Mouse (Mus musculus): Measurements from ENCODE around the gene Zbtb9. TPM values are rescaled to one million over a fixed set of nuclear protein-coding genes. Genes with fewer than 3 reads are reported as not detected.
"Not testable (repeated sequence)": the region's sequence is repeated elsewhere in the genome, so short reads cannot be mapped to it uniquely, and the experiment has no call there.

The Zbtb9 gene
- polyA plus RNA-seq, 1 experiment from 2014 or later: 9.1 TPM

GRCm38 (mm10) chr17:26972107-26972506 lies 860 bp upstream of the Zbtb9 start:
- DNase-seq (ENCODE audit: low spot score) (no peak), ATAC-seq (ENCODE audit: low read depth) (no peak)
- no peaks in the 10 kb centered on the region for H3K9me3 ChIP-seq (ENCODE audit: control insufficient read depth, low read length)
- WGBS: 2% methylated on average over 3 of the region's 3 CpGs
- H3K27me3 ChIP-seq (replicated peaks; ENCODE audit: control insufficient read depth, insufficient read depth, low read length): no peaks in the 10 kb centered on the region
- peaks cover 48% of the 10 kb centered on the region for H3K36me3 ChIP-seq (ENCODE audit: control insufficient read depth, insufficient read depth, low read length)
- H3K9ac ChIP-seq (ENCODE audit: low read depth, low read length): peak overlapping the region; percentile 74
- H3K4me3 ChIP-seq (ENCODE audit: low read depth, low read length): peak overlapping the region; percentile 73
- H3K4me2 ChIP-seq (ENCODE audit: low read depth, low read length): peak overlapping the region; percentile 79
- peaks cover 17% of the 10 kb centered on the region for H3K4me1 ChIP-seq (ENCODE audit: control insufficient read depth, insufficient read depth, low read length)
- peak overlapping the region; percentile 85 for H3K27ac ChIP-seq (replicated peaks; ENCODE audit: low read depth, low read length)

GRCm38 (mm10) chr17:26974547-26974946 lies 1.6 kb downstream of the Zbtb9 start:
- Histone ChIP-seq H3K36me3 (ENCODE audit: control insufficient read depth, insufficient read depth, low read length) (peaks cover 56% of the 10 kb centered on the region), H3K9me3 (ENCODE audit: control insufficient read depth, low read length) (no peaks in the 10 kb centered on the region), H3K4me3 (ENCODE audit: low read depth, low read length) (no peak overlapping the region), H3K4me2 (ENCODE audit: low read depth, low read length) (0 out of 2 replicates have a peak overlapping the region, but pooled peaks have one; percentile 93), H3K4me1 (ENCODE audit: control insufficient read depth, insufficient read depth, low read length) (peaks cover 17% of the 10 kb centered on the region), H3K27ac (replicated peaks; ENCODE audit: low read depth, low read length) (no peak overlapping the region), H3K9ac (ENCODE audit: low read depth, low read length) (no peak overlapping the region), H3K27me3 (replicated peaks; ENCODE audit: control insufficient read depth, insufficient read depth, low read length) (no peaks in the 10 kb centered on the region)
- WGBS: 91% methylated on average over 15 of the region's 15 CpGs
- DNase-seq (ENCODE audit: low spot score) (no peak), ATAC-seq (ENCODE audit: low read depth) (no peak)

GRCm38 (mm10) chr17:26975415-26975814 lies 2.4 kb downstream of the Zbtb9 start:
- Histone ChIP-seq H3K4me3 (ENCODE audit: low read depth, low read length) (no peak overlapping the region), H3K4me2 (ENCODE audit: low read depth, low read length) (no peak overlapping the region), H3K27me3 (replicated peaks; ENCODE audit: control insufficient read depth, insufficient read depth, low read length) (no peaks in the 10 kb centered on the region), H3K9ac (ENCODE audit: low read depth, low read length) (no peak overlapping the region), H3K36me3 (ENCODE audit: control insufficient read depth, insufficient read depth, low read length) (peaks cover 56% of the 10 kb centered on the region), H3K27ac (replicated peaks; ENCODE audit: low read depth, low read length) (no peak overlapping the region), H3K9me3 (ENCODE audit: control insufficient read depth, low read length) (no peaks in the 10 kb centered on the region), H3K4me1 (ENCODE audit: control insufficient read depth, insufficient read depth, low read length) (peaks cover 17% of the 10 kb centered on the region)
- ATAC-seq (ENCODE audit: low read depth) (no peak), DNase-seq (ENCODE audit: low spot score) (no peak)

GRCm38 (mm10) chr17:26977354-26977753 lies 4.4 kb downstream of the Zbtb9 start:
- not testable (repeated sequence) for H3K4me3 ChIP-seq (ENCODE audit: low read depth, low read length)

GRCm38 (mm10) chr17:26979426-26979825 lies 6.5 kb downstream of the Zbtb9 start:
- Histone ChIP-seq H3K9me3 (ENCODE audit: control insufficient read depth, low read length) (no peaks in the 10 kb centered on the region), H3K36me3 (ENCODE audit: control insufficient read depth, insufficient read depth, low read length) (peaks cover 50% of the 10 kb centered on the region), H3K4me1 (ENCODE audit: control insufficient read depth, insufficient read depth, low read length) (no peaks in the 10 kb centered on the region), H3K27me3 (replicated peaks; ENCODE audit: control insufficient read depth, insufficient read depth, low read length) (no peaks in the 10 kb centered on the region), H3K4me3 (ENCODE audit: low read depth, low read length) (no peak overlapping the region), H3K9ac (ENCODE audit: low read depth, low read length) (no peak overlapping the region), H3K4me2 (ENCODE audit: low read depth, low read length) (no peak overlapping the region), H3K27ac (replicated peaks; ENCODE audit: low read depth, low read length) (no peak overlapping the region)
- no peak for DNase-seq (ENCODE audit: low spot score)
- ATAC-seq (ENCODE audit: low read depth): no peak
- WGBS: 79% methylated on average over 2 of the region's 2 CpGs

More at GRCm38 (mm10) chr17:26977354-26977753, 4.4 kb downstream of the Zbtb9 start:
- not testable (repeated sequence) for H3K4me1 ChIP-seq (ENCODE audit: control insufficient read depth, insufficient read depth, low read length); H3K9ac ChIP-seq (ENCODE audit: low read depth, low read length); H3K9me3 ChIP-seq (ENCODE audit: control insufficient read depth, low read length); DNase-seq (ENCODE audit: low spot score); H3K4me2 ChIP-seq (ENCODE audit: low read depth, low read length); H3K27me3 ChIP-seq (replicated peaks; ENCODE audit: control insufficient read depth, insufficient read depth, low read length); H3K27ac ChIP-seq (replicated peaks; ENCODE audit: low read depth, low read length); ATAC-seq (ENCODE audit: low read depth)
- 94% methylated on average over 6 of the region's 6 CpGs for WGBS
- H3K36me3 ChIP-seq (ENCODE audit: control insufficient read depth, insufficient read depth, low read length): peaks cover 52% of the 10 kb centered on the region

GRCm38 (mm10) chr17:26981050-26981449 lies 8.1 kb downstream of the Zbtb9 start:
- ATAC-seq (ENCODE audit: low read depth): no peak
- Histone ChIP-seq H3K9ac (ENCODE audit: low read depth, low read length) (no peak overlapping the region; the same call in 1 of the 2 replicates), H3K4me1 (ENCODE audit: control insufficient read depth, insufficient read depth, low read length) (no peaks in the 10 kb centered on the region), H3K9me3 (ENCODE audit: control insufficient read depth, low read length) (no peaks in the 10 kb centered on the region), H3K4me3 (ENCODE audit: low read depth, low read length) (no peak overlapping the region), H3K4me2 (ENCODE audit: low read depth, low read length) (no peak overlapping the region), H3K36me3 (ENCODE audit: control insufficient read depth, insufficient read depth, low read length) (peaks cover 35% of the 10 kb centered on the region), H3K27ac (replicated peaks; ENCODE audit: low read depth, low read length) (no peak overlapping the region), H3K27me3 (replicated peaks; ENCODE audit: control insufficient read depth, insufficient read depth, low read length) (no peaks in the 10 kb centered on the region)
- no peak for DNase-seq (ENCODE audit: low spot score)
- 70% methylated on average over 2 of the region's 2 CpGs for WGBS

- H3K27me3 ChIP-seq (replicated peaks; ENCODE audit: control insufficient read depth, insufficient read depth, low read length): no peaks in the 10 kb centered on the region
- H3K9ac ChIP-seq (ENCODE audit: low read depth, low read length): no peak overlapping the region
- no peak overlapping the region for H3K4me2 ChIP-seq (ENCODE audit: low read depth, low read length)
- no peaks in the 10 kb centered on the region for H3K9me3 ChIP-seq (ENCODE audit: control insufficient read depth, low read length)
- 92% methylated on average over 4 of the region's 4 CpGs for WGBS
- H3K36me3 ChIP-seq (ENCODE audit: control insufficient read depth, insufficient read depth, low read length): peaks cover 12% of the 10 kb centered on the region
- H3K4me3 ChIP-seq (ENCODE audit: low read depth, low read length): no peak overlapping the region
- ATAC-seq (ENCODE audit: low read depth) (no peak), DNase-seq (ENCODE audit: low spot score) (no peak)
- no peak overlapping the region for H3K27ac ChIP-seq (replicated peaks; ENCODE audit: low read depth, low read length)
- no peaks in the 10 kb centered on the region for H3K4me1 ChIP-seq (ENCODE audit: control insufficient read depth, insufficient read depth, low read length)
Measured at GRCm38 (mm10) chr17:26983382-26983781, 10.4 kb downstream of the Zbtb9 start.

GRCm38 (mm10) chr17:26985503-26986179 lies 12.7 kb downstream of the Zbtb9 start:
- WGBS: 76% methylated on average over 10 of the region's 10 CpGs
- DNase-seq (ENCODE audit: low spot score) (no peak), ATAC-seq (ENCODE audit: low read depth) (no peak)
- H3K9me3 ChIP-seq (ENCODE audit: control insufficient read depth, low read length): no peaks in the 10 kb centered on the region
- H3K4me1 ChIP-seq (ENCODE audit: control insufficient read depth, insufficient read depth, low read length): no peaks in the 10 kb centered on the region
- no peaks in the 10 kb centered on the region for H3K27me3 ChIP-seq (replicated peaks; ENCODE audit: control insufficient read depth, insufficient read depth, low read length)
- H3K9ac ChIP-seq (ENCODE audit: low read depth, low read length): no peak overlapping the region
- H3K4me3 ChIP-seq (ENCODE audit: low read depth, low read length): no peak overlapping the region
- no peak overlapping the region for H3K4me2 ChIP-seq (ENCODE audit: low read depth, low read length)
- H3K36me3 ChIP-seq (ENCODE audit: control insufficient read depth, insufficient read depth, low read length): no peaks in the 10 kb centered on the region
- H3K27ac ChIP-seq (replicated peaks; ENCODE audit: low read depth, low read length): no peak overlapping the region

GRCm38 (mm10) chr17:26990521-26990920 lies 17.6 kb downstream of the Zbtb9 start:
- Histone ChIP-seq H3K4me3 (ENCODE audit: low read depth, low read length) (no peak overlapping the region), H3K4me1 (ENCODE audit: control insufficient read depth, insufficient read depth, low read length) (no peaks in the 10 kb centered on the region), H3K9ac (ENCODE audit: low read depth, low read length) (no peak overlapping the region), H3K27me3 (replicated peaks; ENCODE audit: control insufficient read depth, insufficient read depth, low read length) (no peaks in the 10 kb centered on the region), H3K36me3 (ENCODE audit: control insufficient read depth, insufficient read depth, low read length) (no peaks in the 10 kb centered on the region), H3K27ac (replicated peaks; ENCODE audit: low read depth, low read length) (no peak overlapping the region), H3K9me3 (ENCODE audit: control insufficient read depth, low read length) (no peaks in the 10 kb centered on the region), H3K4me2 (ENCODE audit: low read depth, low read length) (no peak overlapping the region)
- DNase-seq (ENCODE audit: low spot score) (no peak), ATAC-seq (ENCODE audit: low read depth) (no peak)

Measured in embryonic facial prominence, embryonic 14.5 days (tissue).